Mouse (Mus musculus) cerebellum, adult 9-11 months (tissue): ENCODE measurements around the gene Fbxl20.

Experiments
- DNase-seq: peaks from one replicate; pipeline ENCODE4 v3.0.0; 2022

Gene Fbxl20

DNA sequence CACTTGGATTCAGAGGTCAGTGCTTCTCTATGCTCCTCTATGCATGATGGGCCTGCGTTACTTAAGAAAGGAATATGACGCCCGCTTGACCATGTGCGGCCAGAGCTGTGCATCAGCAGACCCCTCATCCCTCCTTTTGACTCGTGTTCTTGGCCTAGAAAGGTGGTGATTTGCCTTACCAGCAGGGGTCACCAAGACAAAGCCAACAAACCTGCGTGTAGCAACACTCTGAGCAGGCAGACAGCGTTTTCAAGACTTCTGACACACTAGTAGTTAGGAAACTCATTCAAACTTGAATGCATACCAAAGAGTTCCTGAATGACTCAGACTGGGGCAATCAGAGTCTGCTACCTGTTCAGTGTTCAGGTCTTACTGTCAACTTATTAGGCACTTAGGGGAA, 63.6 kb downstream of the Fbxl20 start:
- no peak for DNase-seq

DNA sequence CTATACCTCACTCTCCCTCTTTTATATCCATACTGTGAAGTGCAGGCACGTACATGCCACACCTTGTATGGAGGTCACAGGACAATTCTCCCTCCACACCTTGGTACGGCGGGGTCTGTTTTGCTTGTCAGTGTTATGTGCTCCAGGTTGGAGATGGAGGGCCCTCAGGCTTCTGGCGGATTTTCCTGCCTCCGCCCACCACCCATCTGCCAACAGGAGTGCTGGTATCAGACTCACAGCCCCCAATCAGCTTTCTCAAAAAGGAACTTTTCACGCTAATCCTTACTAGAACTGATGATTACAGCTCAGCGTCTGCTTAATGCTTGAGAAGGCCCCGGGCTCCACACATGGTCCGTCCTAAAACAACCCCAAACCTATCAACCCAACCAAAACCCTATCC, 64.1 kb downstream of the Fbxl20 start:
- no peak for DNase-seq

DNA sequence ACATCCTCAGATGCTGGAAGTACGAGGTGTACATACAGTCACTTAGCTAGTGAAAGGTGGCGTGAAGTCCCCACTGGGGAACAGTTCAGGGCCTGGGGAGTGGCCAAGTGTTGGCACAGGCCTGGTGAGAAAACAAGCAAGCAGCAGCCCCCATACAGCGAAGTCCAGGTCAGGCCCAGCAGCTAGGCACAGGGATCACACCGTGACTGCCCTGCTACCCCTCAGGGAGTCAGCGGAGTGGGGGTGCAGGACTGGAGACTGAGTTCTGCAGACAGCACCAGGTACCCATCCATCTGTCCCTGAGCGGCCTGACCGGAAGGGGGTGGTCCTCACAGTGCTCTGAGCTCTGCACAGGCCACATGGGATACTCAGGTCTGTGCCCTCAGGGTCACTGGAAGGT, 67.5 kb downstream of the Fbxl20 start:
- DNase-seq, result no peak

DNA sequence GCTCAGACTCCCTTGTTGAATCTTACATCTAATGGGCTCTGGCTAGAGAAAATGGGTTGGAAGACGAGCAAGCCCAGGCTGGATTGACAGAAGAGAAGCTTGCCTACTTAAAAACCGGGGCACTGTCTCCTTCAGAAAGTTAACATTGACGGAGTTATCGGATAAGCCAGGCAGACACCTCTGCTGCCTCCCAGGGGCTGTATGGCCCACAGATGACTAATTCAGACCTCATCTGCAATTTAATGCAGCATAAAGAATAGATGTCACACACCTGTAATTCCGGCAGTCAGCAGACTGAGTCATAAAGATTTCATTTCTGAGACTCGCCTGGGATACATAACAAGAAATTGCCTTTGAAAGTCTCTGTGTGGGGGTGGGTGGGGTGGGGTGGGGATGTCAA, 69.8 kb downstream of the Fbxl20 start:
- no peak for DNase-seq

DNA sequence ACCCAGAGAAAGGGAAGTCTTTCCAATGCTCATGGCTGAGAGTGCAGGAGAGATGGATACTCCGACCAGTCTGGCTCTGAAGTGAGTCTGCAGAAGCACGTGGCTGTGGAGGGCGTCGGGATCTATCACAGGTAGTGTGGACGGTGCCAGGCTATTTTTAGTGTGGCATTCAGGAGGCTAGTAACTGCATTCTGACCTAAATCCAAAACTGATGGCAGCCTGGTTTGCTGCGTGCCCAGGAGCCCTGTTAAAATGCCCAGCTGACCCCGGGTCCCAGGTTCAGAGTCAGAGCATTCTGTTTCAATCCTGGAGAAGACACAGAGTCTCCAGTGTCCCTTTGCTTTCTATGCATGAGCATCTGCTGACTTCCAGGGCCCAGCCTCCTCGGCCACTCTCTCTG, 73.1 kb downstream of the Fbxl20 start:
- peak; percentile 40 for DNase-seq

DNA sequence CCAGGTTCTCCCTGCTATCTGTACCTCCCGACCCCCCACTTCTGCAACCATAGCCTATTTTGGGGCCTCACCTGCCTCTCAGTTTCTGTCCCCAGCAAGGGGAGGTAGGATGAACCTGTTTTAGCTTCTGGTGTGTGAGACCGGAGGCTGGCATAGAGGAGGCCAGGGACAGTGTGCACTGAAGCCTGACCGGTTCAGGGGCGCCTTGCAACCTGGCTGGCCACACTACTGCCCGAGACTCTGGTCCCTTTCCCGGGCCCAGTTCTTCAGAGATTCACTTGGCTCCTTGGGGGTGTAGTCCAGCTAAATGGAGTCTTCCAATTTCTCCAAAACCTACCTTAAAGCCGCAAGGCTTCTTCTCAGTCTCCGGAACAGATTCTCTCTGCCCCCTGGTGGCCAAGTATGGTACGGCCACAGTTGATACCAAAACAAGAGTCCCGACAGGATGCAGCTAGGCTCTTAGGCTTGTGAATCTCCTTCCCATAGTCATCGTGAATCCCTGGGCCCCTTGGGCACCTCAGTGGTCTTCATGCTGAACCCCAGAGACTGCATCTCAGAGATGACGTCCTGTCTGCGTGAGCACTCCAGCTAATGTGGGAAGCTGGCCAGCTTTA, 74.9 kb downstream of the Fbxl20 start:
- peak; percentile 88 for DNase-seq

DNA sequence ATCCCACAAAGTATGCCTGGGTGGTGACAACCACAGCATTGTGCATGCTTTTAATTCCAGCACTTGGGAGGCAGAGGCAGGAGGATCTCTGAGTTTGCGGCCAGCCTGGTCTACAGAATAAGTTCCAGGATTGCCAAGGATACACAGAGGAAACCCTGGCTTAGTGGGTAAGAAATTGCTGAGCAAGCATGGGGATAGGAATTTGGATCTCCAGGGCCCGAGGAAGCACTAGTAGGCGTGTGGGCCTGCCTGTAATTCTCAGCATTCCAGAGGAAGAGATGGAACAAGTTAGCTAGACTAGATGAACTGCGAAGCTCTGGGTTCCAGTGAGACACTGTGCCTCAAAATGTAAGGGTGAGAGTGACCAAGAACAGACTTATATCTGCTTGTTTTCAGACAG, 76.8 kb downstream of the Fbxl20 start:
- no peak for DNase-seq

DNA sequence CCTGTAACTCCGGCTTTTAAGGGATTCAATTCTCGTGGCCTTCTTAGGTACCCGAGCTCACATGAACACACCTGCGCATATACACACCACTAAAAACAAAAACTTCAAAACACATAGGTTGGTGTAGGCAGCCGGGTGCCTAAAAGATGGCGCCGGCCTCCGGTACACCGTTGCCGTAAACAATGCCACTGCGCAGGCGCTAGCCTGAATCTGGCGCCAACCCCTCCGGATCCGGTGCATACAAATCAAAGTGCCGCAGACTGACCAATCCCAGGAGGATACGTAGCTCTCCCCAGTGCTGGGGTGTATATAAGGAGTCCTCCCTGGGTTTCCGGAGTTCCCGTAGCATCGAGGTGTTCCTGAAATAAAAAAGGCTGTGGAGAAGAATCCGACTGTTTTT, 82.9 kb downstream of the Fbxl20 start:
- no peak for DNase-seq

DNA sequence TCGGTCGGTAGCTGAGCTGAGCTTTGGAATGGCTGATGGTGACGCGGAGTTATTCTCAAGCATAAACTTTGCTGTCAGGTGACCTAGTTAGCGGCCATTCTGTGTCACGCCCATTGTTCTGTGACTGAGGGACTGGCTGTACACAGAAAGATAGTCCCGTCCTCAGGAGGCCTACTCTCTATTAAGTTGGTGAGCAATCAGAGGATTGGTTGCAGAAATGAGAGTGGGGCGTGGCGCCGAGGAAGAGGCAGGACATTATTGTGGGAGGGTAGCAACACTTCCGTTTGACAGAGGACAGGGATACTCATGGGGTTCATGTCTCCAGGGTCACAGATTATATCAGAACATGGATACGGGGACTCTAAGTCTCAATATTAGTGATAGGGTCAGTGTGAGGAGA, 84.0 kb downstream of the Fbxl20 start:
- DNase-seq, result no peak

DNA sequence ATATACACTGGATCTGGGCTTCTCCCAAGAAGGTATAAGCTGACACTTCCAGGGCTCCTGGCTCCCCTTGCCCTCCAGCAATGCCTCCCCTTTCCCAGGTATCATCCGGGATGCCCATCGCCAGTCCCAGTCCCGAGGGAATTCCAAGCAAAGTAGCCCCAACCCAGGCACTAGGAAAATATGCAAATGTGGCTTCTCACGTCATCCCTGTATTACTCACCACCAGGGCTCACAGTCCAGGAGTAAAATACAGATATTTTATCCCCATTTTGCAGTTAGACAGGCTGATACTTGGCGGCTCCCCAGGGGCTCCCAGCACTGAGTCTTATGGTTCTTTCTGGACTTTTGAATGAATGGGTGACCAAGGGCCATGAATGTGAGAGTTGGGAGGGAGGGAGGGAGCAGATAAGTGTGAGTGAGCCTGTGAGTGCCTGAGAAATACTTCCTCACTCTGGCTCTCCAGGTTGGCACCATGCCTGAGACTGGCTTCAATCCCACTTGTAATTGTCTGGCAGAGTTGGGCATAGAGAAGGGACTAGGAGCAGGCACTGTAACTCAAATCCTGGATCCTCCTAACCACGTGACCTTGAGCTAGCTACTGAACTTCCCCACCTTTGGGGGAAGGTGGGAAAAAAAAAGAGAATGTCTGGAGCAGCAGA, 88.2 kb downstream of the Fbxl20 start:
- no peak for DNase-seq

DNA sequence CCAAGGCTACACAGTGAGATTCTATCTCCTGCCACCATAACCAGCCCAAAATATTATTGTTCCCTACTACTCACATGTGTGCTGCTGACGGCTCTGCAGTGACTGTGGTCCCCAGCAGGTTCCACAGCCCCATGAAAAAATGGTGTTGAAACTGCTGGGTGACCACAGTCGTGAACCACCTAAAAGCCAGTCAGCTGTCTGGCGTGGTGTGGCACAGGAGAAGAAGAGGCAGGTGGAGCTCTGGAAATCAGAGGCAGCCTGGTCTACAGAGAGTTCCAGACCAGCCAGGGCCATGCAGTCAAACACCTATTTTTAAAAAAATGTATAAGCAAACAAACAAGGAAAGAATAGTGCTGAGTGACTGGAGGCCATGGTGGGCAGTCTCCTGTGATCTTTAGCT, 88.8 kb downstream of the Fbxl20 start:
- DNase-seq, result no peak

DNA sequence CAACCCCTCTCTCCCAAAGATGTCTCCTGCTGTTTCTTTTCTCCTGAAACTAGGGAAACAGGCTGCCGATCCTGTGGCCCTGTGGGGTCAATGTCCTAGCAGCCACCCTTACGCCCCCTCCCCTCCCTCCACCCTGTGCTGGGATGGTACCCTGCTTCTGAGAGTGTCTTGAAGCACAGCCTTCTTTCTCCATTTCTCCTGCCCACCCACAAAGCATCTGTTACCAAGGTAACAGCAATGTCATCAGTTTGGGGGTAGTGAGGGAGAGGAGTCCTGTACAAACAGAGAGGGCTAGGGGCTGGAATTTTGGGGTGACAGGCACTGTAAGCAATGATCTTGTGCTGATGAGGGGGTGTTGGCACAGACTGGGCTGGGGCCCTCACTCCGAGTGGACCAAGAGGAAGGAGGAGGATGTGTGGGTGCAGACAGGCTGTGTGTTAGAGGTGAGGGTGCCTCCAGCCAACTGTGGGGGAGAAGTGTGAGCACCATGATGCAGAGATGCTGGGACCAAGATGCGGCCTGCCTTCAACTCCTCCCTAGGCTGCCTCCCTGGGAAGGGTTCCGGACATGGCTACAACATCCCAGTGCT, 90.0 kb downstream of the Fbxl20 start:
- no peak for DNase-seq

DNA sequence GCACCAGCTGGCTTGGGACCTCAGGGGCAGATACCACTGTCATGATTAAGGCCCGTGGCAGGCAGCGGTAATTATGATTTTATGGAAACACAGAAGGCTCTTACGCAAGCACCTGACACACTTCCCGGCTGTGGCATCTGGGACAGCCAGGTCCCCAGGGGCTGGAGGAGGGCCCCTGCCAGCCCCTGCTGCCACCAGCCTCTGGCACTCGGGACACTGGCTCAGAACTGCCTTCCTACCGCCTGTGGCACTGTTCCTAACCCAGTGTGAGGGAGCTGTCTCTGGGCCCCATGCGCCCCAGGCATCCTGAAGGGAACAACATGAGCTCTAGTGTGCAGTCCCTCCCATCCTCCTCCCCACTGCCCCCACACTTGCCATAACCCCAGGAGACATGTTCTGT, 90.5 kb downstream of the Fbxl20 start:
- no peak for DNase-seq

DNA sequence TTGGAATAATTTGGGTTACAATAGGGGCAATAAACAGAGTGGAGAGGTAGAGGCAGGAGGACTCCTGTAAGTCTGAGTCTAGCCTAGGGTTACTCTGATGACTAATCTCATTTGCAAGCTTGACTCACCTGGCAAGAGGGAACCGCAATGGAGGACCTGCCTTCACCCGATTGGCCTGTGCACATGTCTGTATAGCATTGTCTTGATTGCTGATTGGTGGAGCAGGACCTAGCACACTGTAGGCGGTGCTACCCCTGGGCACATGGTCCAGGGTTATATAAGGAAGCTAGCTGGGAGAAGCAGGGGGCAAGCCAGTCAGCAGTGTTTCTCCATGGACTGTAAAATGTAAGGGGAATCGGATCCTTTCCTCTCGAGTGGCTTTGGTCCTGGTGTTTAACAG, 92.2 kb downstream of the Fbxl20 start:
- DNase-seq, result no peak

DNA sequence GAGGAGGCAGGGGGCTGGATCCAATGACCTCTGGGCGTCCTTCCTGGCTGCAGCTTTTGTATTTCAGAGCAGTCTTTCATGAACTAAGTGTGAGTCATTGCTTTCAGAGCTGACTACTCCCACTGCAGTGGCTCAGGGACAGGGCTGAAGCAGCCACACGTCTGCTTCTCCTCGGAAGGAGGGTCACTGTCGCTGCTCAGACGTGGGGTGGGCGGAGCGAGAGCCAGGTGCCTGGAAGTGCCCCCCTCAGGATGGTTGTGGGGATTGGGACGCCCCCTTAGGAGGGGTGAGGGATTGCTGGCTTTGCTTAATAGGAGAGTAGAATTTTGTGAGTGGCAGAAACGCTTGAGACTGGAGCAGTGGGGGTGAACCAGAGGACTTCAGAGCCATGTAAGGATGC, 92.7 kb downstream of the Fbxl20 start:
- peak; percentile 20 for DNase-seq

DNA sequence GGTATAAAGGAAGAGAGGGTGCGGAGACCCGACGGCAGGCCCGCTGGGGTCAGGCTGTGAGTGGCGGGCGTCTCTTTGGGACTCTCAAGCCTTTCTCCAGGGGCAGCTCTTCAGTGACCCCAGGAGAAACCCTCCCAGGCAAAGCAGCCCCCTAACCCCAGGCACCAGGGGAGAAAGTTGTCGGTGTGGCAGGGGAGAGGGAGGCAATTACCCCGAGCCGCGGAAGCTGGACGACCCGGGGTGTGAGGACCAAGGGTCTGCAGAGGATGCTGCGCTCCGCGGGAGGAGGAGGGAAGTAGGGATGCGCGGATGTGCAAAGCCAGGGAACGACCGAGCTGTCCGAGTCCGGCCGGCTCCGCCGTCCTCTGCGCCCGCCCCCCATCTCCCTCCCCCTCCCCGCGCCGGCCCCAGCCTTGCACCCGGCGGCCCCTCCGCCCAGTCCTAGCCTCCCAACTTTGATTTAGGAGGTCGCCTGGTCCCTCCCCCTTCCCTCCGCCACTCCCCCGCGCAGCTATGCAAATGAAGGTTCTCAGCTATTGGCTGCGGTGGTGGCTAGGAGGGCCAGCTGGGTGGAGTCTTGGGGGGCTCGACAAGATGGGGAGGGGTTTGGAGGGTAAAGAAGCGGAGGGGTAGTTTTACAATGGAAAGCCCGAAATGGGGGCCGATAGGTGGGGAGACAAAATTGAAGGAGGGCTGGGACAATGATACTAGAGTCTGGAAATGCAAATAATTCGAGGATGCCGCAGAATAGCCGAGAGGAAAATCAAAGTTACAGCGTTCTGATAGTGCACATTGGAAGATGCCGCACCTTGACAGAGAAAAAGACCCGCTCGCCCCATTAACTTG, 97.0 kb downstream of the Fbxl20 start, which contains the start of gene Stac2:
Gene Stac2 (minus strand): TSS at position 474 of the 846 bp plus-strand sequence.
- peak; percentile 88 for DNase-seq

DNA sequence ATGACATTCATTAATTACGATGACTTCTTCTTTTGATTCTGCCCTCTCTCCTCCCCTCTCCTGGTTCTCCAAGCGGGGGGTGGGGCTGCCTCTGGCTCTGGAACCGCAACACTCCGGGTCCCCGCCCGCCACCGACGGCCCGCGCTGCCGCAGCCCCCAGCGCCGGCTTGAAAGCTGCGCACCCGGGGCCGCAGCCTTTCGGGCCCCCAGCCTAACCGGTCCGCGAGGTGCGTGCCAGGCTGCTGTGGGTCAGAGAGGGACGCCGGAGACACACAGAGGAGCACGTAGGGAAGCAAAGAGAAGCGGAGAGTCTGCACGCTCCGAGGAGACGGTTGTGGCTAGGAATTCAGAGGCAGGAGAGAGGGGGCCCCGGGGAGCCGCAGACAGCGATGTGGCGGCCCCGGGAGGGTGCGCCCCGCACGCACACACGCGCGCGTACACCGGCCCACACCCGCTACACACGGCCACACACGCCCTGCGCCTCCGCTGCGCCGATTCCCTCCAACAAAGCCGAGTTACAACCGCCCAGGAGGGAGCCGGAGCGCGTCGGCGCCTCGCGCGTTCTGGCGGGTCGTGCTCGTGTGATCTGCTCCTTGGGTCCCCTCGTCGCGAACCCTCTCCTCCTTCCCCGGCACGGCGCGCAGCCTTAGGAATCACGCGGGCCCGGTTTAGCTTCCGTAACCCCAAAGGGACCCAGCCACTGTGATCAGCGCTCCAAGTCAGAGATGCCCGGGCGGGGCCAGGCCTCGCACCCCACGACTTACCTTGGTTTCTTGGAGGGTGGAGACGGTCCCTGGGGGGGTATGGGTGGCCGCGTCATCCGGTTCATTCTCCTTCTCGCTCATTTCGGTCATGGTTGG, 97.8 kb downstream of the Fbxl20 start:
- DNase-seq, result peak; percentile 61

DNA sequence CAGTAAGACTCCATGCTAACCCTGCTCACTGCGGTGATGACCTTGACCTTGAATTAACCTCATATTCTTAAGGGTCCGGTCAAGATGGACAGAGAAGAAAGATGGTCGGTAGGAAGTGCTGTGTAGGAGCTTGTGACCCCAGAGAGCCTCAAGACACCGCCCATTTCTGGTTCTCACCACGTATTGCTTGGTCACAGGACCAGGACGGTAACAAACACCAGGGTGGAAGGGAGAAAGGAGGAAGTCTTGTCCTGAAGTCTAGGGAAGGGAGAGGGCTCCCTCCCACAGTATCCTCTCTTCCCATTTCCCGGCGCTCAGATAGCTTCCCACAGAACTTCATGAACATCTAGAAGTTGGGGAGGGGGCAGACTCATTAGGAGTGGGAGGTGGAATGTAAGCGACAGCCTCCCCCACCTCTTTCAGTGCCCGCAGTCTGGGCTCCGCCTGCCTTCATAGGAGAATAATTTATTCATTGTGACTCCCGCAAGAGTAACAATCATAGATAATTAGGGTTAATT, 98.5 kb downstream of the Fbxl20 start:
- peak; percentile 42 for DNase-seq

DNA sequence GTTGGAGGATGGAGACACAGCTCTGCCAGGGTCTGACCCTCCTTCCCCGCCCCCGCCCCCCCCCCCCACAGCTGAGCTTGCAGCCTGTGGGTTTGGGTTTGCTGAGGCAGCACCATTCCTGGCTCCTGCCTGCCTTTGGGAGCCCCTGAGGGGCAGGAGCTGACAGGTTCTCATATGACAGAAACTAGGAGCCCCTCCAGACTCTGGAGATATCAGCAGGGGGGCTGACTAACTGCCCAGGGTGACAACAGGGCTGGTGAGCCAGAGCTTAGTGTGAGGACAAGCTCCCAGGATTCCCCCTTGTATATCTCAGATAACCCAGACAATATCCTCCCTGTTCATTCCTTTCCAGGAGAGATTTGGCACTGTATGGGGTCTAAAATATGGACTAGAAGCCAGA, 99.3 kb downstream of the Fbxl20 start:
- peak; percentile 53 for DNase-seq

DNA sequence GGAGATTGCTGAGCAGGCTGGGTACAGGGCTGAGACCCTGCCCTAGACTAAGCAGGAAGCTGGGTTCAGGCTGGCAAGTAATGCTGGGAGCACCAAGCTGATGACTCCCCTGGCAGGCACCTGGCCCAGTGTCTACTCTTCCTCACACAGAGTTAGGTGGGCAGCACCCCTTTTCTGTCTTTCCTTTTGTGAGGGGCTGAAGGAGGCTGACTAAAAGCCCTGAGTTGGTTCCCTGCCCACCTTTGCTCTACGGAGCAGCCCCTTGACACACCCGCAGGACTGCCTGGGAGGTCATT, 99.7 kb downstream of the Fbxl20 start:
- no peak for DNase-seq

DNA sequence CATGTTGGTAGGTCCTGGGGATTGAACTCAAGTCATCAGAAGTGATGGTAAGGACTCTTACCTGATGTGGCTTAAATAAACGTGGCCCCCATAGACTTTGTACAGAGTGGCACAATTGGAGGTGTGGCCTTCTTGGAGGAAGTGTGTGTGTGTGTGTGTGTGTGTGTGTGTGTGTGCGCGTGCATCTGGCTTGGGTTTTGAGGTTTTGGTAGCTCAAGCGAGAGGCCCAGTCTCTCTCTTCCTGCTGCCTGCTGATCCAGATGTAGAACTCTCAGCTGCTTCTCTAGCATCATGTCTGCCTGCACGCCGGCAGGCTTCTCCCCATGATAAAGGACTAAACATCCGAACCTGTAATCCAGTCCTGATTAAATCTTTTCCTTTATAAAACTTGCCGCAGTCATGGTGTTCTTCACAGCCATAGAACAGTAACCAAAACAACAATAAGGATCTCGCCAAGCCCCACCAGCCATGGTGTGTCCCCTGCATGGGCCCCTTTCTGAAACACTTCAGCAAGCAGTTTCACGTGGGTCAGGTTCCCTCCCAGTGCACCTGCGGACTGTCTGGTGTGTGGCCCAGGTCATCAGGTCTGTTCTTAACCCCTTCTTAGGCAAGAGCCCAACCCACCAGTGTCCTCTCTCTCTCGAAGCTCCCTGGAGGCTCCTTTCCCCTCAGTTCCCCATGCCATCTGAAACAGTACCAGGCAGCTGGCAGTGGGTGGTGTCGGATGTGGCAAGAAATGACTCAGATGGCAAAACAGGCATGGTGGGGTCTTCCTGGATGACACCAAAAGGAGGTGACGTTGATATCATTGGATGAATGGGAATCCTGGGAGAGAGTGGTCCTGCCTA, 100.3 kb downstream of the Fbxl20 start:
- DNase-seq, result peak; percentile 51

DNA sequence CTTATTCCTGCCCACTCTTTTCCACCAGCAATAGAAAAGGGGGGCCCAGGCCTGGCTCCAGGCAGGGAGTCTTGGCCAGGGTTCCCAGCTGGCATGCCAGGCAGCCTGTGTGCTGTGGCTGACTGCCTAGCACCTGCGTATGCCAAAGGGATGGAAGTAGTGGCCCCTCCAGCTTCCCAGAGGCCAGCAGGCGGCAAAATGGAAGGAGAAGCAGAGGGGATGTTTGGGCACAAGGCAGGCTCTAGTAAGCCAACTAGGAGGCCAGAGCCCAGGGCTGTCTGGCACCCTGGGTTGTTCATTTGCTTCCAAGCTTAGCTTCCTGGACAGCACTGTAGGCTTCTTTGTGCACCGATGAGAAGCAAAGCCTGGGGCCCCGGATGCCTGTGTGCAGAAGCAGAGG, 102.5 kb downstream of the Fbxl20 start:
- DNase-seq, result peak; percentile 93
